Mouse (Mus musculus): ENCODE measurements around the gene Prps1l1. TPM values are rescaled to one million over a fixed set of nuclear protein-coding genes. Genes with fewer than 3 reads are reported as not detected.

The Prps1l1 gene
- polyA plus RNA-seq (2017; shearing (Covaris generic)): 1 to 10 TPM in 1 of 2 experiments, not detected in 1; 1.0 TPM

DNA sequence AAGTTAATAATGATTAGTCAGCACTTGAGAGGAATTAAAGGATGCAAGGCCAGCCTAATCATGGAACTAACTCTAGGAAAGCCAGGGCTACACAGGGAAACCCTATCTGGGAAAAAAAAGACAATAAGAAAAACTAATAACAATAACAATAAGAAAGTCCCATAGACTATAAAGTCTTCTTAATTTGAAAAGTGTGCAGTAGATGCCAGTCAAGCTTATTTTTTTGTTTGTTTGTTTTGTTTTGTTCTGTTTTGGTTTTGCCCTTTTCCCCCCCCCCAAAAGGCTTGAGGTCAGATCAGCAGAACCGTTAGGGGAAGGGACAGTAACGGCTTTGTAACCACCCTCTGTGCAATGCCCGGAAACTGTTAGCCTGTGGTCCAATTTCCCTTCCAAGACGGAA lies at the start of gene Prps1l1:
Prps1l1 (plus strand) TSS at position 301 of the 400 bp plus-strand sequence.

Other genes starting within 250 kb of the Prps1l1 start
- 1 to 10 TPM; 2.1 to 4.3 TPM for gene Hdac9, start 67.7 kb upstream of the Prps1l1 start, polyA plus RNA-seq (2017; shearing (Covaris generic))
- gene Snx13, start 62.4 kb downstream of the Prps1l1 start, polyA plus RNA-seq (2017; shearing (Covaris generic)): 10 to 100 TPM; 28.5 to 41.1 TPM